Mouse (Mus musculus): ENCODE data around the gene Jsrp1.

Gene Jsrp1

DNA sequence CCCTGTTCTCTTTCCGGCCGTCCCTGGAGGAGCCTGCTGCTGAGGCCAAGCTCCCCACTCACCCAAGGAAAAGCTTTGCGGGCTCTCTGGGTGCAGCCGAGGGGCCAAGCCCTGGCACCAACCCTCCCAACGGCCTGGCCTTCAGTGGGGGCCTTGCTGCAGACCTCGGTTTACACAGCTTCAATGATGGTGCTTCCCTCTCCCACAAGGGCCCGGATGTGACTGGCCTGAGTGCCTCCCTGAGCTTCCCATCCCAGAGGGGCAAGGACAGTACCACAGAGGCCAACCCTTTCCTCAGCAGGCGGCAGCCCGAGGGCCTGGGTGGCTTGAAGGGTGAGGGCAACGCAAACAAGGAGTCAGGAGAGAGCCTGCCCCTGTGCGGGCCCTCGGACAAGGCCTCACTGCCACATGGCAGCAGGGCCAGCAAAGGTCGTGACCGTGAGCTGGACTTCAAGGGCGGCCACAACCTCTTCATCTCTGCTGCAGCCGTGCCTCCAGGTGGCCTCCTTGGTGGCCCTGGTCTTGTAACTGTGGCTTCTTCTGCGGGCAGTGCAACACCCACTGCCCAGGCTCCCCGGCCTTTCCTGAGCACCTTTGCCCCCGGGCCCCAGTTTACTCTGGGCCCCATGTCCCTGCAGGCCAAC is 22.4 kb downstream of the Jsrp1 start:
- DNase-seq, result no peak

DNA sequence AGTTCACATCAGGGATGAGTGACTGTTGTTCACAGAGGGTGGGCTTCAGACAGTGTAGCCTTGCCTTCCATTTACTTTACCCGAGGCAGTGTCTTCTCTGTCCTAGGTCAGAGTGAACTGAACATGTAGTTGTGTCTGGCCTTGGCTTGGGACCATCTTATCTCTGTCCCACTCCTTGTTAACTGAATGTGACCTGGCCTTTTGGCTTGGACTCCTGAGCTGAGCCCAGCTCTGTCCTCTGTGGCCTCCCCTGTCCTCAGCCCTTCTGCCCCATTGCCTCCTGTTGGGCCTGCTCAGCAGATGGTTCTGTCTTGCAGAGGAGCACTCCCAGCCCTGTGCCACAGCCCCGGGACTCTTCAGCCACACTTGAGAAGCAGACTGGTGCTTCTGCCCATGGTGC is 25.8 kb downstream of the Jsrp1 start:
- DNase-seq, result no peak

DNA sequence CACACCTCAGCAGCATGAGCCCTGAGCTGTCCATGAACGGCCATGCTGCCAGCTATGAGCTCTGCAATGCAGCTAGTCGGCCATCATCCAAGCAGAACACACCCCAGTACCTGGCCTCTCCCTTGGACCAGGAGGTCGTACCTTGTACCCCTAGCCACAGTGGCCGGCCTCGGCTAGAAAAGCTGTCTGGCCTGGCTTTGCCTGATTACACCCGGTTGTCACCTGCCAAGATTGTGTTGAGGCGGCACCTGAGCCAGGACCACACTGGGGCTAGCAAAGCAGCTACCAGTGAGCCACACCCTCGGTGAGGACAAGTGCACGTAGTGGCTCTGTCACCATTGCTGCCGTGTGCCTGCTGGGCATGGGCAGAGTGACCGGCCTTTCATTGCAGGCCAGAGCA is 27.3 kb downstream of the Jsrp1 start:
- no peak for DNase-seq

DNA sequence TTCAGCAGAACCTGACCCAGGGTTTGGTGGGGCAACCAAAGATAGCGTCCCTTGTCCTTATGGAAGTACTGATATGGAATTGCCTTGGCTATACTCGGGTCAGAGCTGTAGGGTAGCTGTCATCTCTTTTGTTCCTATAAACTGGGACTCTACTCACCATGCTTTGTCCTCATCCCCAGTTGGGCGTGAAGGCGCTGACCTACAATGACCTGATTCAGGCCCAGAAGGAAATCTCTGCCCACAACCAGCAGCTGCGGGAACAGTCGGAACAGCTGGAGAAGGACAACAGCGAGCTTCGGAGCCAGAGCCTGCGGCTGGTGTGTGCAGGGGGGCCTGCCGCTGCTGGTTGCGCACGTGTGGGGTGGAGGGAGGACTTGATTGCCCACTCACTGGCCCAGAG is 28.4 kb downstream of the Jsrp1 start:
- no peak for DNase-seq

DNA sequence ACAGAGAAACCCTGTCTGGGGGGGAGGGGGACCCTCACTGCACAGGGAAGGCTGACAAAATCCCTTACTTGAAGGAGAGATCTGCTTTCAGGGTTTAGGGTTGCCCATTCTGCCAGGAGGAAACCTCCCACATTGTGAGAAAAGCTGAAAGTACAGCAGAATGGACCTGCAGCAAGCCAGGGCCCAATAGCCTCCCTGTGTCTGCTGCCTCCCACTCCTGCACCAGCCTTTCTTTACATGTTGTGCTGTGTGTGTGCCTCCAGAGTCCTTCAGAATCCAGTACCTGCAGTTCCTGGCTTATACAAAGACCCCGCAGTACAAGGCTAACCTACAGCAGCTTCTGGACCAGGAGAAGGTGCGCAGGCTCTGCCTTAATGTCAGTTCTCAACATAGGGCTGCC is 29.0 kb downstream of the Jsrp1 start:
- no peak for DNase-seq

DNA sequence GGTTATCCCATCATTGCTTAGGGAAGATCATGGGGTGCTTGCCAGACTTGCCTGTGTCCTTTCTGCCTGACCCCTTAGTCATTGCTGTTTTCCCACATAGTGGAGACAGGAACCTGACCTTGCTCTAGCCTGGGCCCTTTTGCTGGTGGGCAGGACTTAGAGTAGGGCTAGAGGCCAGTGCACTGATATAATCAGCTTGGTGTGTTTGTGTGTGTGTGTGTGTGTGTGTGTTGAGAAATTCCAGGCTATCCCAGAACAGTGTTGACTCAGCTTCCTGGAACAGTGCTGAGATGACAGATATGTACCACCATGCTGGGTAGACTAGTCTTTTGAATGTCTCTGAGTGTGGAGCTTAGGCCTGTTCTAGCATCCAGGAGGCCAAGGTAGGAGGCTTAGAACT is 33.7 kb downstream of the Jsrp1 start:
- no peak for DNase-seq

DNA sequence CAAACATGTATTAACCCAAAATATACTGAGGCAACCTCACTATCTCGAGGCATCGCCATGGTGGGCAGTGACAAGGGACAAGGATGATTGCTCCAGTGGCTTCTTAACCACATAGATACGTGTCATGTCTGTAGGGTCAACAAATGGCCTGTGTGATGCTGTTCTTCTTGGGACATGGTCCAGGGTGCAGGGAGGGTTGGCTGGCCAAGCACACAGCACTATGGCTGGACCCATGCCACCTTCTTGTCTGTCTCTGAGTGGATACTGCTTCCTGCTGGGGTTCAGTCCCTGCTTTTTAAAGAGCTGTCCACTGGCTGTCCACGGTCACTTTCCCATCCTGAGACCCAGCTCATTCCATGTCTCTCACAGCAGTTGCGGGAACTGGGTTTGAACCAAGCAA is 36.2 kb downstream of the Jsrp1 start:
- no peak for DNase-seq

DNA sequence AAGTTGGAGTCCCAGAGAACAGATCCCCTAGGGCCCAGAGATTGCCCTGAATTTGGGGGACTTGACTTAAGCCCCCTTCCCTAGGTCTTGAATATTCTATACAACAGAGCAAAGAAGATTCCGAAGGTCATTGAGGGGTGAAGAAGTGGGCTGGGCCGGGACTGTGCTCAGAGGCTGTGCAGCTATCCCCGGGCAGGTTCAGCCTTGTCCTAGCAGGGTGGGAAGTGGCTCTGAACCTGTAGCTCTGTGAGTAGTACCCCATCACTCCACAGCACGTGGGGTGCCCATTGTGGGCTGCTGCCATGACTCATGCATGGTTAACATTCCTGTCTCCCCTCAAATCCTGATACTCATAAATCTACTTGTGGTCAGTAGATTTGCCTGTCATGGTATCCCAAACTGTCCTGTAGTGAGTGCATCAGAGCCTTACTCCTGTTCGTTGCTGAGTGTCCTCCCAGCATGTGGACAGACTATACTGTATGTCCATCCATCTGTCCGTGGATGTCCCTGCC is 36.9 kb downstream of the Jsrp1 start:
- DNase-seq, result no peak

DNA sequence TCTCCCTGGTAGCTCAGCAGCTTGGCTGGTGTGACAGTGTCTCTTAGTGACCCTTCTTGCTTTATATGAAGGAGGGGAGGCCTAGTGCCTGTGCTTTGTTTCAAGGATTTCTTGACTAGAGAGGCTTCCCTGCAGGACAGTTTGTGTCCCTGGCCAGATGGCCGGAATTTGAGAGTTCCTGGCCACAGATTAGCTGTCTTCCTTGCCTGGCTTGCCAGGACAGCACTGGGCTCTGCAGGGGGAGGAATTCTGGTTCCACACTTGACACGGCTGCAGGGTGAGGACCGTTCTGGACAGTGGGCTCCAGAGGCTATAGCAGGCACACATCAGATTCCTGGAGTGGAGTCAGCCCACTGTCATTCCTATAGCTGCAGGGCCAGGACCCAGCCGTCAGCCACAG is 37.6 kb downstream of the Jsrp1 start:
- DNase-seq, result no peak

DNA sequence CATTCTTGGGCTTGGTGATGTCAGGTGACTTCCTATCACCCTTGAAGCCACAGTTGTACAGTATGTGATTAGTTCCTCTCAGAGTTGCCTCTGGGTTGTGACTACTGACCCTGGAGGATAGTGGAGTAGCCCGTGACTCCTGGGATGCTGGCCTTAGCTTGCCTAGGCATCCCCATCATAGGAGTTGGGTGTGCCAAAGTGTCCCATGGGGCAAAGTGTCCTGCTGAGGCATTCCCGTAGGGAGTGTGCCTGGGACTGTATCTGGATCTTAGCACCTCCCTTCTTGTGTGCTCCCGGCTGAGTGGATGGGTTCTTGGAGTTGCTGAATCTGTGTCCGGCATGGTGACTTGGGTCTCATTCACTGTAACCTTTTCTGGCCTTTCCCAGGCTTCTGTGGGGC is 38.3 kb downstream of the Jsrp1 start:
- no peak for DNase-seq

DNA sequence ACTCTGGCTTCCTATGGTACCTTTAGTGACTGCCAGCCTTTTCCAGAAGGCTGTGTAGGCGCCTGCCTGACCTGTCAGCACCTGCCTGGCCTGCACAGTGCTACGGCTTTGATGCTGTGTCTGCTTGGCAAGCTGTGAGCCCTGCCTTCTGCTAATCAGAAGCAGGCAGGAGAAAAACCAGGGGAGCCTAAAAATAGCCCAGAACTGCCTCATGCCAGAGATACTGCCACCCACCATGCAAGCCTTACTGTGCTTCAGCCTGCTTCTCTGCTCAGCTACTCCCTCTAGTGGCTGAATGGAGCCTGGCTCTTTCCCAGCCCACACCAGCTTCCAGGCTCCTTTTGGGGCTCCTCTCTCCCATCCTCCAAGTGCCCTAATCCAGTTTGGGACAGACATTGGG is 38.7 kb downstream of the Jsrp1 start:
- peak; percentile 80 to 82 for DNase-seq

DNA sequence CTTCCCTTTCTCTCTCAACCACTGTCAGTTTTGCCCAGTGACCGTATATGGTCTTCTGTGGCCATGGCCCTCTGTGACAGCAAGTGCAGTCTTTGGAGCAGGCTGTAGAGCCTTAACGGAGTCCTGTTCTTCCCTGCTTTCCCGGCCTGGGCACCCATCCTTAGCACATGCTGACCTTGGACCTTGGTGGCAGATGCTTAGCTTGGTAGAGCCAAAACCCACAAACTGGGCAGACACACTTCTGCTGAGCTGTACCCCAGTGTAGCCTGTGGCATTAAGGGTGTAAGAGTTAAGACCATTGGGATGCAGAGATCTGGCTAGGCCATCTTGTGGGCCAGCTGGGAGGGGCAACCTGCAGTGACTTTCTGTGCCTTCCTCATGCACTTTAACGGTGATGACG is 39.5 kb downstream of the Jsrp1 start:
- DNase-seq, result no peak

DNA sequence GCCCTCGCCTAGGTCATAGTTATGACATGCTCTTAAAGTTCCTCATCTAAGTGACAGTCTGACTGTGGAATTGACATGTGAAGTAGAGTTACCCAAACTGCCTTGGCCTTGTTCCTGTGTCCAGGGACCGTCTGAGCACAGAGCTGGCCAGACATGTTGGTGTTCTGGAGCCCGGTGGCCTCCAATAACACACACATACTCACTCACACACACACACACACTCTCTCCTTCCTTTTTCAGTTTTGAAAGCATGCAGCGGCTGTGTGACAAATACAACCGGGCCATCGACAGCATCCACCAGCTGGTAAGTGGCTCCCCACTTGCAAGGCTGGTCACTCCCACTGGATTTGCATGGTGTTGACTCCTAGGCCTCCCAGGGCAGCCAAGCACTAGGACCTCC is 44.9 kb downstream of the Jsrp1 start:
- no peak for DNase-seq

DNA sequence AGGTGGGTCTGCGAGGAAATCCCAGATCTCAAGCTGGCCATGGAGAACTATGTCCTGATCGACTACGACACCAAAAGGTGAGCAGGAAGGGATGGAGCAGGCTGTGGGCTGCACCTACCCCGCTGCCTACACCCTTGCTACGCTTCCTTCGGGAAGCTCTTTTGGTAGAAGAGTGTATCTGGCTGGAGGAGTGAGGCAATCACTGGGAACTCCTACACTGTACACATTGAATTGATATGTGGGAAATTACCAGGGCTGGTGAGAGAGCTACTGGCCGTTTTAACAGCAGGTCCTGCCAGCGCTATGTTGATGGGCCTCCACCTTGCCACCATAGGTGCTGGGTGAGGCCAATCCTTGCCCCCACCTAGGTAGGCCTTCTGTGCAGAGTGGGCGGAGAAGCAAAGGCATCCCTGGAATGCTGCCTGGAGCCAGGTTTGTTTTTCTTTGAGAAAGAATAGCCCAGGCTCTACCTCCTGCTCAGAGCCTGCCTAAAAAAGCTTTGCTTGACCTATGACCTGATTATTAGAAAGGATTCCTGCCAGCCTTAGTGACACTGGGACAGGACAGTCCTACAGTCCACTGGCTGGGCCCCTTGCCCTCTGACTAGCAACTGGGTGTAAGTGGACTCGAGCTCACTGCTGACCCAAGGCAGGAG is 47.0 kb downstream of the Jsrp1 start:
- peak; percentile 56 to 64 for DNase-seq

DNA sequence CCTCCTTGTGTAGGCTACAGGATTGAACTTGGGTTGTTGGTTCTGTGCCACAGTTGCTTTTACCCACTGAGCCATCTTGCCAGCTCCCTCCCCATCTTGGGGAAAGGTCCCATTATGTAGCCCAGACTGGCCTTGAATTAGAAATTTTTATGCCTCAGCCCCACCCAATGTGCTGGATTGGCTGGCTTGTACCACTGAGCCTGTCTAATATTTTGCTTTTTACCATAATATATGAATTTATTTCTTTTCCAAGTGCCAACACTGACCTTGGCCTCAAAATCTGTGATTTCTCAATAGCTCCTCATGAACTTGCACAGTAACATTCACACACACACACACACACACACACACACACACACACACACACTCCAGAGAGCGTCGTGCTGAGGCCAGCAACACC is 47.6 kb downstream of the Jsrp1 start:
- DNase-seq, result no peak

DNA sequence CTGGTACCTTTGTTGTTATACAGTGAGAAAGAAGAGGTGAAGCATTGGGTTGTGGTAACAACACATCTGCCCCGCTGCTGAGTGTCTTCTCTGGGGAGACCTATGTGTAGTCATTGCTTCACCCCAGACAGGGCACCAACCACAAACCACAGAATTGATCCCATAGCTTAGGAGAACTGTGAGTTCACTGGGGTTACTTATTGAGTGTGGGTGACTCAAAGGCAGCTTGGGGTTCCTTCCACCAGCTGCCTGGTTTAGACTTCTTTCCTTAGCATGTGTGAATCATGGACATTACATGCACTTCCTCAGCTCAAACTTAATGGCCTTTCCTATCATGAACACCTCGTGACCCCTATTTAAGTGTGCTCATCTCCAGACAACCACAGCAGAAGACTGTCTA is 49.8 kb downstream of the Jsrp1 start:
- no peak for DNase-seq

DNA sequence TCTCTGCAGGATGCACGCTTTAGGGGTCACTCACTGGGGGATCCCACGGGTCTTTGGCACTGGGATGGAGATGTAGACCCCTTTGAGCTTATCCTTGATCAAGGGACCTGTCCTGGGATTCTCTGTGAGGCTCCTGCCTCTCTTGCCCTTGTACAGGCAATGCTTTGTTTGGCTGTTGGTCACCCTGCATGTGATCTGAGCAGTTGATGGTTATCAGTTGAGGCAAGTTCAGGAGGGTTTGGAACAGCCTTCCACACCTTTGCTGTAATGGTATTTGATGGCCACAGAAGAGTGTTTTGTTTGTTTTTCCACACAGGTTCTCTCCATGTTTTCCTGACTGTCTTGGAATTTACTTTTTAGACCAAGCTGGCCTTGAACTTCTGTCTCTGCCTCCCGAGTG is 51.5 kb downstream of the Jsrp1 start:
- no peak for DNase-seq

DNA sequence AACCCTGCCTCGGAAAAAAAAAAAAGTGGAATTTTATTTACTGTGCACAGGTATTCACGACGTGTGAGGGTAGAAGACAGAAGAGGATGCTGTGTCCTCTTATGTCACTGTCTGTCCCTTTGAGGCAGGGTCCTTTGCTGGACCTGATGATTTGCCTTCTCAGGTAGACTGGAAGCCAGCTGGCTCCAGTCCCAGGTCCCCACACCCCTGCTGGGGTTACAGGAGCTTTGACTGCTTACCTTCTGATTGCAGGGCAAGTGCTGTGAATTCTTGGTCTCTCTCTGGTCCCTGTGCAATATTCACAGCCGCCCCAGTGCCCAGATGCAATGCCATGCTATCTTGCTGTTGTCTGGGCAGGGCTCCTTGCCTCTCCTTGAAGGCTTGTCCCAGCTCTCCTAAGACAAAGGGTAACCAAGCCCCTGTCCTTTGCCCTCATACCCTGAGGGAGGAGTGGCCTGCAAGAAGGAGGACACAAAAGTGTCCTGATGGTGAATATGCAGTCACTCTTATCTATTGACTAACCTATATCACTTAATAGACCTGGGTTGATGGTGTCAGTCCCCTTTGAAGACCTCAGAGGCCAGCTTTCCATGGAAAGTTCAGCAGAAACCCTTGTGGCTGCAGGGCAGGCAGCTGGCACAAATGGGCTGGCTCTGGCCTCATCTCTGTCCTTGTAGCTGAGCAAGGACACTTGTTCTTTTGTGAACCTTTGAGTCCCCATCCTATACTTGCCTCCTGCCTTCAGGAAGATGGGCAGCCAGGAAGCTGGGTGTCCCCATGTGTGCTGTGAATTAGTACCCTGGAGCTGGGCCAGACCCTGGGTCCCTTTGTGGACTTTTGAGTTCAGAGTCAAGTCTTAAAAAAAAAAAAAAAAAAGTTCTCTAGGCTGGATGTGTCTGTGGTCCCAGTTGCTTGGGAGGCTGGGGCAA is 52.4 kb downstream of the Jsrp1 start:
- DNase-seq, result peak; percentile 70 to 72

DNA sequence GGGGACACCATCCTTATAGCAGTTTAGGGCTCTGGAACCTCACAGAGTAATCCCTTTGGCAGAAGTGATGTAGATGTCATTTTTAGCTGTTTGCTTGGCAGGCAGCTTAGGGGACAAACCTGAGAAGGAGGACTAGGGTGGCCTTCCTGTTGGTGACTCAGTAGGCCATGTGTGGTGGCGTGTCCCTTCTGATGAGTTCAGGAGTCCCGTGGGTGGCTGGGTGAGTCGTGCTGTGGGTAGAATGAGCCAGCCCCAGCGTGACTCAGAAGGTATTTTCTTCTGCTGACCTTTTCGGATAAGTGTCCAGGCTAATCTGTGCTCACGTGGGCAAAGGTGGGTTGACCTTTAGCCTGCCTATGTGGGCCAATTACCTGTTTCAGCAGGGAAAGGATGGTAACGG is 54.6 kb downstream of the Jsrp1 start:
- no peak for DNase-seq
